Mouse (Mus musculus): ENCODE measurements around the gene Efna2. TPM values are rescaled to one million over a fixed set of nuclear protein-coding genes. Genes with fewer than 3 reads are reported as not detected.

Gene Efna2
- polyA plus RNA-seq, 1 experiment from 2014 or later, result 12.1 TPM

- no peak overlapping the region for H3K9ac ChIP-seq (ENCODE audit: low read length)
- H3K27me3 ChIP-seq (ENCODE audit: control insufficient read depth, insufficient read depth, low read depth, low read length), result peaks cover 29% of the 10 kb centered on the region
- H3K27ac ChIP-seq (ENCODE audit: low read length), result no peak overlapping the region
- H3K9me3 ChIP-seq (ENCODE audit: control insufficient read depth, low read length), result no peaks in the 10 kb centered on the region
- peaks cover 13% of the 10 kb centered on the region for H3K4me1 ChIP-seq (replicated peaks; ENCODE audit: control insufficient read depth, insufficient read depth, low read length)
- H3K36me3 ChIP-seq (ENCODE audit: control insufficient read depth, insufficient read depth, low read length), result no peaks in the 10 kb centered on the region
- WGBS, result 83% methylated on average over 6 of the region's 6 CpGs
- no peak overlapping the region for H3K4me2 ChIP-seq (ENCODE audit: low read depth, low read length)
- no peak overlapping the region for H3K4me3 ChIP-seq (ENCODE audit: low read length)
- ATAC-seq (ENCODE audit: low read depth), result no peak
Measured at GRCm38 (mm10) chr10:80193976-80194375, 14.7 kb downstream of the Efna2 start.

- H3K9me3 ChIP-seq (ENCODE audit: control insufficient read depth, low read length), result no peaks in the 10 kb centered on the region
- WGBS, result 54% methylated on average over 8 of the region's 8 CpGs
- no peak overlapping the region for H3K4me3 ChIP-seq (ENCODE audit: low read length)
- ATAC-seq (ENCODE audit: low read depth), result no peak
- H3K27me3 ChIP-seq (ENCODE audit: control insufficient read depth, insufficient read depth, low read depth, low read length), result peaks cover 24% of the 10 kb centered on the region
- no peak overlapping the region for H3K27ac ChIP-seq (ENCODE audit: low read length)
- H3K36me3 ChIP-seq (ENCODE audit: control insufficient read depth, insufficient read depth, low read length), result no peaks in the 10 kb centered on the region
- H3K4me1 ChIP-seq (replicated peaks; ENCODE audit: control insufficient read depth, insufficient read depth, low read length), result peaks cover 13% of the 10 kb centered on the region
- H3K4me2 ChIP-seq (ENCODE audit: low read depth, low read length), result no peak overlapping the region
- H3K9ac ChIP-seq (ENCODE audit: low read length), result no peak overlapping the region
Measured at GRCm38 (mm10) chr10:80194441-80194840, 15.2 kb downstream of the Efna2 start.

DNA sequence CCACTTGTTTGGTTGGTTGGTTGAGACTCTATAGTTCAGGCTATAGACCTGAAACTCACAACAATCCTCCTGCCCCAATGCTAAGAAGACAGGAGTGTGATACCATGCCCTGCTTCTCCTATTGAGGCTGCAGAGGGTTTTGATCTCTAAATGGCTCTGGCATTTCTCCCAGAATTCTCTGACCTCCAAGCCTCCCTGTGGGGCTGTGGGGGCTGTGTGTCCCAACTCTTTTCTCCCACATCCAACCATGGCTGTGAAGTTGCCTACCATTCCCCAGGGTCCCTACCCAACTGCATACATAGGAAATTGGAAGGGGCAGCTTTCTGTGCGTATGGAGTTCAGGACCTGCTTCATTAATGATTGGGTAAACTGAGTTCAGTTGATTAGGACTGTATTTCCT, 16.9 kb downstream of the Efna2 start:
- no peak for ATAC-seq (ENCODE audit: low read depth)
- Histone ChIP-seq H3K27me3 (ENCODE audit: control insufficient read depth, insufficient read depth, low read depth, low read length) (peaks cover 8% of the 10 kb centered on the region; the same call in 1 of the 2 replicates), H3K4me1 (replicated peaks; ENCODE audit: control insufficient read depth, insufficient read depth, low read length) (no peaks in the 10 kb centered on the region), H3K9me3 (ENCODE audit: control insufficient read depth, low read length) (no peaks in the 10 kb centered on the region), H3K9ac (ENCODE audit: low read length) (no peak overlapping the region), H3K27ac (ENCODE audit: low read length) (no peak overlapping the region), H3K4me2 (ENCODE audit: low read depth, low read length) (no peak overlapping the region), H3K4me3 (ENCODE audit: low read length) (no peak overlapping the region), H3K36me3 (ENCODE audit: control insufficient read depth, insufficient read depth, low read length) (no peaks in the 10 kb centered on the region)
- 79% methylated on average over 1 of the region's 1 CpGs for WGBS

DNA sequence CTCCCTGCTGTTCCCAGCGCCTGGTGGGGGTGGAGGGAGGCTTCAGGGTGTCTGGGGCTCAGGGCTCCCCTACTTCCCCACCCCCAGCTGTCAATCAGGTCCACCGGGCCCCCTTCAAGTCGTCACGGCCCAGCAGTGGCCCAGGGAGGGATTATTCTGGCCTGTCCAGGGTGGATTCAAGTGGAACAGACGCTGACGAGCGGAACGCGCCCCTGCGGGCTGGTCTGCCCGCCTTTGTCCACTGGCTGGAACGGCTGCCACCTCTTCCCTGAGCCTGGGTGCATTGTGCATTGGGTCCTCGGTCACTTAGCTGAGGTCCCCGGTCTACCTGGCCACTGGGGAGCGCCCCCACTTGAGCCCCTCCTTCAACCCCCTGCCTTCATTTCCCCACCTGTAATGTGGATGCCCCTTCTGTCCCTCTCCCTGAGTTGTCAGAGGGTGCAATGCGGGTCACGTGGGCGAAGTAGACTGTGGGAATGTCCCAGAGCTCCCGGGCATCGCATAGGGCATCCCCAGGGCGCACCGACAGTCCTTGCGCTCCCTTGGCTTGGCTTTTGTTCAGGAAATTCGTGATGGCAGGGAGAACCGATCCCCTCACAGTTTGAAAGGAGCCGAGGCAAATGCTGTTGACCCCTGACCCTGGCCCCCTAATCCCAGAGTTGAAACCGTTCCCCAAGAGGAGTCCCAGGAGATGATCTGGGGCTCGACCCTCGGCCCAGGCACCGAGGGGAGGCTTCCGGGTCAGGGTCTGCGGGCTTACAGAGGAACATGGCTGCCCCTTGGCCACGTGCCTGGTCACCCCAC, 17.7 kb downstream of the Efna2 start:
- ATAC-seq (ENCODE audit: low read depth), result no peak

DNA sequence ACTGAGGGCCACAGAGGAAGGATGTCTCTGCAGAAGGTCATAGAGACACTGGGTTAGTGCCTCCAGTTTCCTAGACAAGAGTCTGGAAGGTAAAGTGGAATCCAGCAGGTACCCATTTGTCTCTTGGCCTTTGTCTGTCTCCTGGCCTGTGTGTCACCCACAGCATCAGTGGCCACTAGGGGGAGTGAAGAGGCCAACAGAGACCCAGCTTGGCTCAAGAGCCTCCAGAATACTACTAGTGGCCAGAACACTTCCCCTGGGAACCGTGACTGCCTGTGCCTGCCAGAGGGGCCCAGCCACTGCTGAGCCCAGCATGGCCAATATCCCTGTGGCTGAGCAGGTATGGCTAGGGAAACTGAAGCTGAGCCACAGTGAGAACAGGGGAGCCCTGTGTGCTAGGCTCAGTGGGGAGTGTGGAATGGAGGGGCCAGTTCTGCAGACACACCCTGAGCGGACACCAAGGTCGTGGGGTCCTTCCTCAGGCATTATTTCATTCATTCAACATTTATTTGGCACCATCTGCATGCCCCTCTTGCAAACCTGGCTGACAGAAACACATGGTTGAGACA, 20.2 kb downstream of the Efna2 start:
- peak; percentile 92 for ATAC-seq (ENCODE audit: low read depth)
- H3K4me2 ChIP-seq (ENCODE audit: low read depth, low read length), result no peak overlapping the region
- no peaks in the 10 kb centered on the region for H3K9me3 ChIP-seq (ENCODE audit: control insufficient read depth, low read length)
- H3K9ac ChIP-seq (ENCODE audit: low read length), result no peak overlapping the region
- no peaks in the 10 kb centered on the region for H3K36me3 ChIP-seq (ENCODE audit: control insufficient read depth, insufficient read depth, low read length)
- H3K4me1 ChIP-seq (replicated peaks; ENCODE audit: control insufficient read depth, insufficient read depth, low read length), result no peaks in the 10 kb centered on the region
- H3K4me3 ChIP-seq (ENCODE audit: low read length), result no peak overlapping the region
- H3K27me3 ChIP-seq (ENCODE audit: control insufficient read depth, insufficient read depth, low read depth, low read length), result no peaks in the 10 kb centered on the region
- WGBS, result 51% methylated on average over 3 of the region's 3 CpGs
- H3K27ac ChIP-seq (ENCODE audit: low read length), result no peak overlapping the region

More for the DNA sequence above, 17.7 kb downstream of the Efna2 start:
- Histone ChIP-seq H3K4me2 (ENCODE audit: low read depth, low read length) (no peak overlapping the region), H3K36me3 (ENCODE audit: control insufficient read depth, insufficient read depth, low read length) (no peaks in the 10 kb centered on the region), H3K27me3 (ENCODE audit: control insufficient read depth, insufficient read depth, low read depth, low read length) (peaks cover 3% of the 10 kb centered on the region; the same call in 1 of the 2 replicates), H3K9me3 (ENCODE audit: control insufficient read depth, low read length) (no peaks in the 10 kb centered on the region), H3K4me3 (ENCODE audit: low read length) (no peak overlapping the region), H3K27ac (ENCODE audit: low read length) (no peak overlapping the region), H3K4me1 (replicated peaks; ENCODE audit: control insufficient read depth, insufficient read depth, low read length) (no peaks in the 10 kb centered on the region), H3K9ac (ENCODE audit: low read length) (no peak overlapping the region)
- WGBS, result 70% methylated on average over 33 of the region's 33 CpGs

GRCm38 (mm10) chr10:80200485-80200884, 21.2 kb downstream of the Efna2 start:
- Histone ChIP-seq H3K27me3 (ENCODE audit: control insufficient read depth, insufficient read depth, low read depth, low read length) (no peaks in the 10 kb centered on the region), H3K27ac (ENCODE audit: low read length) (no peak overlapping the region), H3K4me2 (ENCODE audit: low read depth, low read length) (no peak overlapping the region), H3K9me3 (ENCODE audit: control insufficient read depth, low read length) (no peaks in the 10 kb centered on the region), H3K4me1 (replicated peaks; ENCODE audit: control insufficient read depth, insufficient read depth, low read length) (no peaks in the 10 kb centered on the region), H3K9ac (ENCODE audit: low read length) (no peak overlapping the region), H3K36me3 (ENCODE audit: control insufficient read depth, insufficient read depth, low read length) (no peaks in the 10 kb centered on the region), H3K4me3 (ENCODE audit: low read length) (no peak overlapping the region)
- 74% methylated on average over 6 of the region's 6 CpGs for WGBS
- ATAC-seq (ENCODE audit: low read depth), result no peak

DNA sequence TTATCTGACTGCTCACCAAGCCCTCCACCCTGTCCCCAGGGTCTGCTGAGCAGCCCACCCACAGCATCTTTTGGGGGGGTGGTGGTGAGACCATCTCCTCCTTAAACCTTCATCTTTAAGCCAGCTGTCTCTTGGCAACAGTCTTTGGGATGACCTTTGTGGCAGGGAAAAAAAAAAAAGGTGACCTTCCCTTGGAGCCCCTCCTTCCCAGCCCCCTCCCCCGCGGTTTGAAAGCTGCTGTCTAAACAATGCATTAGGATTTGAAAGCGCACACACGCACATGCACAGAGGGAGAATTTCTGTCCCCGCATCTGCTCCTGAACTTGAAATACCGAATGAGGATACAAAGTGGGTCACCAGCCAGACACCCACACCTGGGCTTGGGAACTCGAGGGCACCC, 24.8 kb downstream of the Efna2 start:
- Histone ChIP-seq H3K9me3 (ENCODE audit: control insufficient read depth, low read length) (no peaks in the 10 kb centered on the region), H3K4me3 (ENCODE audit: low read length) (no peak overlapping the region), H3K27ac (ENCODE audit: low read length) (no peak overlapping the region), H3K4me1 (replicated peaks; ENCODE audit: control insufficient read depth, insufficient read depth, low read length) (no peaks in the 10 kb centered on the region), H3K9ac (ENCODE audit: low read length) (no peak overlapping the region), H3K36me3 (ENCODE audit: control insufficient read depth, insufficient read depth, low read length) (no peaks in the 10 kb centered on the region), H3K4me2 (ENCODE audit: low read depth, low read length) (no peak overlapping the region), H3K27me3 (ENCODE audit: control insufficient read depth, insufficient read depth, low read depth, low read length) (no peaks in the 10 kb centered on the region)
- no peak for ATAC-seq (ENCODE audit: low read depth)
- 22% methylated on average over 7 of the region's 7 CpGs for WGBS

GRCm38 (mm10) chr10:80207201-80207600, 27.9 kb downstream of the Efna2 start:
- Histone ChIP-seq H3K4me3 (ENCODE audit: low read length) (no peak overlapping the region), H3K9me3 (ENCODE audit: control insufficient read depth, low read length) (no peaks in the 10 kb centered on the region), H3K4me1 (replicated peaks; ENCODE audit: control insufficient read depth, insufficient read depth, low read length) (no peaks in the 10 kb centered on the region), H3K9ac (ENCODE audit: low read length) (no peak overlapping the region), H3K4me2 (ENCODE audit: low read depth, low read length) (no peak overlapping the region), H3K27ac (ENCODE audit: low read length) (no peak overlapping the region), H3K27me3 (ENCODE audit: control insufficient read depth, insufficient read depth, low read depth, low read length) (no peaks in the 10 kb centered on the region), H3K36me3 (ENCODE audit: control insufficient read depth, insufficient read depth, low read length) (no peaks in the 10 kb centered on the region)
- 67% methylated on average over 1 of the region's 1 CpGs for WGBS
- no peak for ATAC-seq (ENCODE audit: low read depth)

DNA sequence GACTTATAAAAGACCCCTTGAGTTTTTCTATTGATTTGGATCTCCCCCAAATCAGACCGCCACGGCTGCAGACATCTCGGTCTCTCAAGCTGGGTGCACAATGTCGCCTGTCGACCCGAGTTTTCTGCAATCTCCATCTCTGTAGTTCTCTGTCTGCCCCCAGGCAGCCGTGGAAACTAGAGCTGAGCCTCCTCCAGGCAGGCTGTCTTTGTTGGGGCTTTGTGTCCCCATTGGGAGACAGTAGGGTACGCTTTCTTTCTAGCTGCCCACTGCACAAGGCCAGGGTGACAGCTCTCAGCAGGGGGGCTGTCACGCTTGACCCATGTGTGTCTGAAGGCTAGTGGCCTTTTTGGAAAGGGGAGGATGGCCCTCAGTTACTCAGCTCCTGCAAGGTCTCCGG, 28.4 kb downstream of the Efna2 start:
- Histone ChIP-seq H3K4me3 (ENCODE audit: low read length) (no peak overlapping the region), H3K4me1 (replicated peaks; ENCODE audit: control insufficient read depth, insufficient read depth, low read length) (no peaks in the 10 kb centered on the region), H3K27me3 (ENCODE audit: control insufficient read depth, insufficient read depth, low read depth, low read length) (no peaks in the 10 kb centered on the region), H3K27ac (ENCODE audit: low read length) (no peak overlapping the region), H3K9me3 (ENCODE audit: control insufficient read depth, low read length) (no peaks in the 10 kb centered on the region), H3K36me3 (ENCODE audit: control insufficient read depth, insufficient read depth, low read length) (no peaks in the 10 kb centered on the region), H3K4me2 (ENCODE audit: low read depth, low read length) (no peak overlapping the region), H3K9ac (ENCODE audit: low read length) (no peak overlapping the region)
- 72% methylated on average over 10 of the region's 10 CpGs for WGBS
- ATAC-seq (ENCODE audit: low read depth), result no peak
